Mouse (Mus musculus) macrophage (primary cell): ENCODE results near the gene Trim33. TPM values are rescaled to one million over a fixed set of nuclear protein-coding genes. Genes with fewer than 3 reads are reported as not detected.

Source experiments
- H3K27ac ChIP-seq: fragments of 350-480 bp; formaldehyde crosslinking; 2 replicates; pipeline ENCODE4 v1.9.0; 2021
- H3K36me3 ChIP-seq: fragments of 350-480 bp; formaldehyde crosslinking; 2 replicates; pipeline ENCODE4 v1.9.0; 2021; ENCODE audit errors: inconsistent target
- H3K4me3 ChIP-seq: fragments of 350-480 bp; formaldehyde crosslinking; 2 replicates; pipeline ENCODE4 v1.9.0; 2021; ENCODE audit errors: inconsistent target
- H3K79me2 ChIP-seq: fragments of 350-480 bp; formaldehyde crosslinking; 2 replicates; pipeline ENCODE4 v1.9.0; 2021; ENCODE audit errors: inconsistent target
- WGBS: methylation state at CpG from one replicate; pipeline ENCODE4 v1.1.7; 2026; ENCODE audit warnings: inconsistent platforms; ENCODE audit not compliant: missing documents; 5-methylcytosine and 5-hydroxymethylcytosine counted together
- polyA plus RNA-seq: library from polyadenylated mRNA; stranded (reverse); fragments of 250-400 nt; gene quantifications from 3 replicates; pipeline ENCODE4 v1.2.4, GENCODE M21; 2018; ENCODE audit warnings: inconsistent platforms
- total RNA-seq, 78 experiments: library from RNA; depleted of rRNA; stranded (reverse); fragments of 250-400 nt; gene quantifications; 1 replicate in 9 of 78; 2 replicates in 24 of 78; 3 replicates in 43 of 78; 4 replicates in 2 of 78; pipeline ENCODE4 v1.2.4; 2018; ENCODE audit warnings: inconsistent platforms in 56 of 78

Gene Trim33
- 10 to 100 TPM; 27.1 to 86.9 (median 61.9) TPM for total RNA-seq (2018; cell fraction: chromatin; rRNA removed)
- 10 to 100 TPM; 14.2 to 25.9 (median 18.3) TPM for total RNA-seq (2018; cell fraction: cytosol; rRNA removed)
- total RNA-seq (2018; cell fraction: nucleus; rRNA removed) = 10 to 100 TPM; 16.2 to 60.5 (median 36.2) TPM
- 15.4 to 24.5 TPM (median 16.6 TPM) in 3 replicates for polyA plus RNA-seq

DNA sequence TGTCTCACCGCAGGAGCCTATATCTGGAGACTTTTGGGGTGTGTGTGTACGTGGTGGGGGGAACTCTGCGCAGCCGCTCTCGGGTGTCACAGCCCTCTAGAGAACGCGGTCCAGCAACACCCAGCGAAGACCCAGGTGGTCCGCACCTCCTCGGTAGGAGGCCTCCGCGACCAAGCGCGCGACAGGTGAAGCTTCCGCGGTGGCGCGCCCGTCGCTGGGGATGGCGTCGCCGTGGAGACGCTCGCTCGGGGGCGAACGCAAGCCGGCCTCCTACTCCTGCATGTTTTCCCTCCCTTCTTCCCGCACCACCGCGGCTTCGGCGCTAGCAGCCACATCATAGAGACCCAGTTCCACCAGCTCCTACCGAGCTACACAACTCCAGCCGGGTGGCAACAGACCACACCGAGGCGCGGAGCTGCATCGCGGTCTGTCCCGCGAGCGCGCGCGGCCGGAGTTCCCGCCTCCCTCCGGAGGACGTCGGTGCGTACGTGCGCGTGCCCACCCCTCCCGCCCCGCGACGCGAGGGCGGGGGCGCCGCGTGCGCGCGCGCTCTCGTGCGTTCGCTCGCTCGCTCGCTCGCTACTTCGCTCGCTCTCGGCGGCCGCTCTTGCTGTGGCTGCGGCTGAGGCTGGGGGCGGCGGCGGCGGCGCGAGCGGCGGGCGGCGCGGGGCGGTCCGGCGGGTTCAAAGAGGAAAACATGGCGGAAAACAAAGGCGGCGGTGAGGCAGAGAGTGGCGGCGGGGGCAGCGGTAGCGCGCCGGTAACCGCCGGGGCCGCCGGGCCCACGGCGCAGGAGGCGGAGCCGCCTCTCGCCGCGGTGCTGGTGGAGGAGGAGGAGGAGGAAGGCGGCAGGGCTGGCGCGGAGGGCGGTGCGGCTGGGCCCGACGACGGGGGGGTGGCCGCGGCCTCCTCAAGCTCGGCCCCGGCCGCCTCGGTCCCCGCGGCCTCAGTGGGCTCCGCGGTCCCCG is at the start of gene Trim33:
Gene Trim33, plus strand, starts transcription at position 112 of the 968 bp plus-strand sequence.
- H3K27ac ChIP-seq = peak within 1 kb of the TSS; percentile 47
- WGBS = under 1% methylated on average over 64 of the region's 136 CpGs
- peaks cover 44% of the 10 kb centered on the region for H3K79me2 ChIP-seq
- no peaks in the 10 kb centered on the region for H3K36me3 ChIP-seq
- H3K4me3 ChIP-seq = peak within 1 kb of the TSS; percentile 71

DNA sequence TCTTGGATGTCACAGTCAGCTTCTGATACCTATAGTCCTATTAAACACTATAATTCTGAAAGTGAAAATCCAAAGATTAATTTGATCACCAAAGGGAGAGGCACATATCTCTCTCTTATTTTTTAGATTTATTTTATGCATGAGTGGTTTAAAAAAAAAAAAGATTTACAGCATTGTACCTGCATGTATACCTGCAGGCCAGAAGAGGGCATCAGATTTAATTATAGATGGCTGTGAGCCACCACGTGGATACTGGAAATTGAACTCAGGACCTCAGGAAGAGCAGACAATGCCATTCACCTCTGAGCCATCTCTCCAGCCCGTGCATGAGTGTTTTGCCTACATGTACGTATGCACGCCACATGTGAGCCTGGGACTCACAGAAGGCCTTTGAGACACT is 46.7 kb upstream of the Trim33 start:
- H3K79me2 ChIP-seq = no peaks in the 10 kb centered on the region
- H3K36me3 ChIP-seq = no peaks in the 10 kb centered on the region
- H3K27ac ChIP-seq = no peak overlapping the region
- H3K4me3 ChIP-seq = no peak overlapping the region
- WGBS = 81% methylated on average over 4 of the region's 4 CpGs

DNA sequence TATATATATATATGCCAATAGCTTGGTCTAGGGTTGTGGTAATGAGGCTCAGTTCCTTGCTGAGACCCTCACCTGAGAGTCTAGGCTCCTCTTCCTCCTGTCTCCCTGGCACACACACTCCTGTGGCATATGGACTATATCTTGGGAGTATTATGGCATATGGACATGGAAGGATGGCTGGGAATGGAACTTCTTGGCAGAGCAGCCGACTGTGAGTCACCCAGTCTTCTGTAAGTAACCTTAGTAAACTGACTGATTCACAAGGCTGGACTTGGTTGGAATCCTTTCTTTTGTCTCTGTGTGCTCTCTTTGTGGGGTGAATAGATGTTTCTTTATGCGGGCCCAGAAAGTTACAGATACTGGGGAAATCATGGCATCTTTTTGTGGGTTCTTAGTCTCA is 37.6 kb upstream of the Trim33 start:
- Histone ChIP-seq H3K27ac (no peak overlapping the region), H3K79me2 (no peaks in the 10 kb centered on the region), H3K4me3 (no peak overlapping the region), H3K36me3 (no peaks in the 10 kb centered on the region)
- WGBS = 100% methylated on average over 2 of the region's 2 CpGs

DNA sequence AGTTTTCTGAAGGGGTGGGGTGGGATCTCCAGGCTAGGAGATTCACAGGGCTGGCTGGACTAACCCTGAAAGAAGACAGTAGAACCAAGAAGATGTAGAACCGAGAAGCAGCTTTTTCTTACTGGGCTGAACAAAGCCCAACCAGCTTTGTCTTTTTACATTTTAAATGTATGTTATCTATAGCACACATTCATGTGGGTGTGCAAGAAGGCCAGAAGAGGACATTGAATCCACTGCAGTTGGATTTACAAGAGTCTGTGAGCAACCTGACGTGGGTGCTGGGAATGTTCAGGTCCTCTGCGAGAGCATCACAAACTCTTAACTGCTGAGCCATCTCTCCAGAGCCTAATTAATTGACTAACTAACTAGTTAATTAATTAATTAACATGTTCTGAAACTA is 36.9 kb upstream of the Trim33 start:
- WGBS = 91% methylated on average over 3 of the region's 3 CpGs
- Histone ChIP-seq H3K27ac (no peak overlapping the region), H3K4me3 (no peak overlapping the region), H3K79me2 (no peaks in the 10 kb centered on the region), H3K36me3 (no peaks in the 10 kb centered on the region)

DNA sequence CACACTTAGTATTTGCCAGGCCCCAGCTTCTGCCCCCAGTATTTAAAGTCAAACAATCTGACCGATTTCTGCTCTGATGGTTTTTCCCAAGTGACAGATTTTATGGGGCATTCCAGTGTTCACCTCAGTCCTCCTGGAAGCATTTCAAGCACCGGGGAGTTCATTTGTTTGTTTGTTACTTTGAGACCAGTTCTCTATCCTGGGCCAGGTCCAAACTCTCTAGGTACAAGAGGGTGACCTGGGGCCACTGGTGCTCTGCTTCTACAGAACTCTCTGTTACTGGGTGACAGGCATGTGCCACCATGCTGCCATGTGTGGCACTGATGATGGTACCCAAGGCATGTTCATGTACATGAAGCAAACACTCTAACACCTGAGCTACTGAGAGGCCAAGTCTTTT is 35.6 kb upstream of the Trim33 start:
- no peaks in the 10 kb centered on the region for H3K36me3 ChIP-seq
- WGBS = 91% methylated on average over 2 of the region's 2 CpGs
- no peak overlapping the region for H3K4me3 ChIP-seq
- H3K27ac ChIP-seq = no peak overlapping the region
- no peaks in the 10 kb centered on the region for H3K79me2 ChIP-seq

DNA sequence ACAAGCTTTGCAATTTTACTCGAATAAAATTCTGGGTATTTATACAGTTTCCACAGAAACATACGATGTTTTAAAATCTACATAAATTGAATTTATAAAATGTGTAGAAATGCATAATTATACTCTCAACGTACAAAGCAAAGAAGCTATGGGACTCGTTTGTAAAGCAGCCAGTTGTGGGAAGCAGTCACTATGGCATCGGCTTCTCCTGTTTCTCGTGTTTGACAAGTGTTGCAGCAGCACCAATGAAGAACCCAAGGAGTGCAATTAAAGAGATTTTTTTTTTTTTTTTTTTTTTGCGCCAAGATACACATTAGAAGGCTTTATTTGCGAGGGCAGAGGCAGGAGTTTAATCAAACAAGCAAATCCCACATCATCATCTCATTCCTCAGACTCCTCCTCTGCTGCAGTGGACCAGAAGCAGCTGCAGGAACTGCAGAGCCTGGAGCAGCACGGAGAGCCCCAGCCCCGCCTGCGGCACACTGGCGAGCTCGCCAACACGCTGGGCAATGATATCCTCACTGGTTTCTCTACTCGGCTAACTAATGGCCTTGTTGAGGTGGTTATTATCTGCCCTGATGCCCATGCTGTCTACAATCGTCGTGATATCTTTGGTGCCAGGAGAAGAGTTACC is 32.3 kb upstream of the Trim33 start:
- Histone ChIP-seq H3K79me2 (no peaks in the 10 kb centered on the region), H3K36me3 (no peaks in the 10 kb centered on the region), H3K4me3 (no peak overlapping the region), H3K27ac (no peak overlapping the region)
- 91% methylated on average over 16 of the region's 17 CpGs for WGBS

DNA sequence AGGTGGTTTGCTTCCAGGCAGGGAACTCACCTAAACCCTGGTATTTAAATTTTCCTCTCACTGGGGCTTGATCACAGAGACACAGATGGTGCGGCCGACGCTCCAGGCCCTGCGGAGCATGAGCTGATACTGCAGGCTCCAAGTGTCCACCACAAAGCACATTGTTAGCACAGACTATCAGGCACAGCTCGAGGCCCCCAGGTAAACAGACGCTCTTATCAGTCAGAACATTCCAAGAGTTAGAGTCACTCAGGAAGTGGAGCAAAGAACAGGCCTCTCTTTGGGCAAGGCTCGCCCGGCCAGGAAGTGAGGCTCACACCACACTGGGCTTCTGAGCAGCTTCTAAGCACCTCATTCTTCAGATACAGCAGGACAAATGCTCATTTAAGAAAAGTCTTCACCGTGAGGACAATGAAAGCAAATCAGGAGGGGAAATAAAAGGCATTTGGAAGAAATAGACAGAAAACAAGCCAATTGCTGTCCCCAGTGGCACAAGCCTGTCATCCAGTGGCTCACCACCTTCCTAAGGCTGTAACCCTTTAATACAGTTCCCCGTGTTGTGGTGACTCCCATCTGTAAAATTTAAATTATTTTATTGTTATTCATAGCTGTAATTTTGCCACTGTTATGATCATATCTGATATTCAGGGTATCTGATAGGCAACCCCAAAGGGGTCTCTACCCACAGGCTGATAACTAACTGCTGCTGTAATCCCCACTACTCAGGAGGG is 22.8 kb upstream of the Trim33 start:
- 49% methylated on average over 9 of the region's 10 CpGs for WGBS
- Histone ChIP-seq H3K4me3 (no peak overlapping the region), H3K36me3 (no peaks in the 10 kb centered on the region), H3K27ac (no peak overlapping the region), H3K79me2 (no peaks in the 10 kb centered on the region)

DNA sequence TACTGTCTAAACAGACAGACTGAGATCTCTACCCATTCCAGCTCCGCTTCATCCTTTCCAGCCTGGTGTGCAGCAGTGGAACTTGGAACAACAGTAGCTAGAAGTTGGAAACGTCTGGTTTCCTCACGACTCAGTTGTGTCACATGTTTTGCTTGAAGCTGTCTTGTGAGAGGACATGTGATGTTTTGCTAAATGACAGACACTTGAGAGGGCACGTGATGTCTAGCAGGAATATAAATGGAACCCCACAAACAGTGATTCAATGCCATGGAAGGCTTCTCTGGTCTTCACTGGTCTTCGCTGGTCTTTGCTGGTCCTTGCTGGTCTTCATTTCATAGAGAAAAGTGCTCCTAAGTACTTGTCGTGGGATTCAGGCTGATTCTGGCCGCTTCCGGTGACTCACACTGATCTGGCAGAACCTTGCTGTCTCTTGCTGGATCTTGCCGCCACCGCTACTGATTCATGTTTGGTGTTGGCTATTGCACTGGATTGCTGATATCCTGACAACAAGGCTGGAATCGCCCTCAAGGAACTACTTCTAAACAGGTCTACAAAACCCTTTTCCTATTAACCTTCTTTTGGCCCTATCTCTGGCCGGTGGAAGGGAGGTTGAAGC is 16.2 kb upstream of the Trim33 start:
- WGBS = 92% methylated on average over 12 of the region's 12 CpGs
- Histone ChIP-seq H3K79me2 (no peaks in the 10 kb centered on the region), H3K4me3 (no peak overlapping the region), H3K36me3 (no peaks in the 10 kb centered on the region), H3K27ac (no peak overlapping the region)

DNA sequence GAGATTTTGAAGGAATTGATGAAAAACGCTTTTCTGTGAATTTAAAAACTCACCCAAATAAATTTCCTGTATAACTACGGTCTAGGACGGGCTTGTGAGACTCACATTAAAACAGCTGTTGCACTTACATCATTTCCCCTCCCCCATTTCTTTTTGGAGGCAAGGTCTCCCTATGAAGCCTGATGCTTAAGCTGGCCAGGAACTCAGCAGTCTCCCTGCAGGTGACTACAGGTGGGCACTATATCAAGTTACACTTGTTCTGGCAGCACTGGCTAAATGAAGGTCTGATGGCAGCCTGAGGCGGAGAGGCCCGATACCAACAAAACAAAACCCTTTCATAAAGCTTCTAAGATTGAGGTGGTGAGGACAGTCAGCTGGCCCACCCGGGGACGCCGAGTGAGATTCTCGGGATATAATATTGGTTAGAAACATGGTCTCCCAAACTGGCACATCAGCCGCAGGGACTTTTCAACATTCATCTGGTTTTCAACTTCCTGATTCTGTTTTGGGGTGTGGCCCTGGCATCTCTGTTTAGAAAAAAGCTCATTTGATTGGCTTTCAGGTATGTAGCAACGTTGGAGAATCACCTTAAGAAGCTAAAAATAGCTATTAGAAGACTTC is 422 bp upstream of the Trim33 start:
- Histone ChIP-seq H3K27ac (peak overlapping the region; percentile 47), H3K36me3 (no peaks in the 10 kb centered on the region), H3K4me3 (peak overlapping the region; percentile 66), H3K79me2 (peaks cover 36% of the 10 kb centered on the region)
- 28% methylated on average over 11 of the region's 11 CpGs for WGBS

DNA sequence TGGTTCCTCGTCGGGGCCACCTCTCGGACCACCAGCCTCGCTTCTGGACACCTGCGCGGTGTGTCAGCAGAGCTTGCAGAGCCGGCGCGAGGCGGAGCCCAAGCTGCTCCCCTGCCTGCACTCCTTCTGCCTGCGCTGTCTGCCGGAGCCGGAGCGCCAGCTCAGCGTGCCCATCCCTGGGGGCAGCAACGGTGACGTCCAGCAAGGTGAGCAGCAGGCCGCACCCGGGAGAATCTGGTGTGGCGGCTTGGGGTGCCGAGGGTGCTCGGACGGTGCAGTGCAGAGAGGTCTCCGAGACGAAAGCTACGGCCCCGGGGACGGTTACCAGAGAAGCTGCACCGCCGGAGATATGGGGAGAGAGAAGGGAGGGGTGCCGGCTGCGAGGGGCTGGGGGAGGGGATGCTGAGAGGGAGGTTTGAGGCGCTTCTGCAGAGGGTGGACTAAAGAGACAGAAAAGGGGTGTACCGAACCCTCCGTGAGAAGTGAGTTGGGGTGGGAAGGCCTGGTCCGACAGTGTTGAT is 1.2 kb downstream of the Trim33 start:
- Histone ChIP-seq H3K36me3 (no peaks in the 10 kb centered on the region), H3K27ac (no peak overlapping the region), H3K4me3 (peak overlapping the region; percentile 71), H3K79me2 (peaks cover 52% of the 10 kb centered on the region)
- under 1% methylated on average over 36 of the region's 36 CpGs for WGBS

DNA sequence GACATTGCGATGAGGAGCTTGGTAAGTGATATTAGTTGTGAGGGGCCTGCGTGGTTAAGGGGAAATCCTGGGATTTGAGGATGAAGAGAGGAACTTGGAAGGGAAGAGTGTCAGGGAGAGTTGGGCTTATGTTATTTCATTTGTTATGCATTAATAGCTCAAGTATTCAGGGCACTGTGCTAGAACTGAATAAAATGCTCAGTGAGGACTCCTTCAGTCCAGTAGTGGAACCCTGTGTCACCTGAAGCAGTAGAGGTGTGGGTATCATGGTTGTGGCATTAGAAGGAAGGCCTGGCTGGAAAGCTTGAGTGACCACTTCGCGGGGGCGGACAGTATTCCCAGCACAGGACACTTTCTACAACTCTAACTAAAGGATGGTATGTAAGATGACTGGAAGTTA is 1.8 kb downstream of the Trim33 start:
- H3K27ac ChIP-seq = no peak overlapping the region
- H3K4me3 ChIP-seq = peak overlapping the region; percentile 71
- 48% methylated on average over 5 of the region's 5 CpGs for WGBS
- H3K79me2 ChIP-seq = peaks cover 58% of the 10 kb centered on the region
- H3K36me3 ChIP-seq = no peaks in the 10 kb centered on the region

DNA sequence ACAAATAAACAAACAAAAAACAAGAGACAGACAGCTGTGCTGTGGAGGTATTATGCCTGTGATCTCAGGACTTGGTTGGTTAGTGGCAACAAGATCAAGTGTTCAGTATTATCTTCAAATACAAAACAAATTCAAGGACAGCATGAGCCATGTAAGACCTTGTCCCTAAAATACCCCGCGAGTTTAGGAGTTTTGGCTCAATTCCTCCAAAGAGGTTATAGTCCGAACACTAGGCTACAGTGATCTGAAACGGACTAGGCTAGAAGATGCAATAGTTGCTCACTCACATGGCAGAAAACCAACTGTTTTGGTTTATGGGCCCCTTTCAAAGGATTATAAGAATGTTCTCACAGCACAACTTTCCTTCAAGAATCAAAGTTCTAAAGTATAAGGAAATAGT is 9.7 kb downstream of the Trim33 start:
- Histone ChIP-seq H3K36me3 (no peaks in the 10 kb centered on the region), H3K4me3 (no peak overlapping the region), H3K79me2 (peaks cover 100% of the 10 kb centered on the region), H3K27ac (no peak overlapping the region)
- WGBS = 93% methylated on average over 4 of the region's 4 CpGs

DNA sequence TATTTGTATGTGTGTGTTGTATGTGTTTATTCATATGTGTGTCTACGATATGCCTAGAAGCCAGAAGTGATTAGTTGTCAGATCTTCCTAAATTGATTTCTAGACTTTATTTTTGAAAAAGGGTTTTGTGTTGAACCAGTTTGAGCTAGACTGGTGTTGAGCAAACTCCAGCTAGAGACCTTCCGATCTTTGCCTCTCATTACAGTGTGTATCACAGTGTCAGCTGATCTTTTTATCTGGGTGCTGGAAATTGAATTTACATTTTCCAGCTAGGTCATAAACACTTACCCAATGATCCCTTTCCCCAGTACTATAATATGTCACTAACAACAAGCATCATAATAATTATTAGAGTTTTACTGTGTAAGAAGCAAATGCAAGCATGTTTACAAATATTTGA is 12.0 kb downstream of the Trim33 start:
- no peak overlapping the region for H3K4me3 ChIP-seq
- peaks cover 100% of the 10 kb centered on the region for H3K79me2 ChIP-seq
- WGBS = 90% methylated on average over 2 of the region's 2 CpGs
- H3K27ac ChIP-seq = no peak overlapping the region
- no peaks in the 10 kb centered on the region for H3K36me3 ChIP-seq
